Mouse (Mus musculus): ENCODE measurements around the gene Tcte1.

GRCm38 (mm10) chr17:45489736-45490135 lies 33.5 kb upstream of the Tcte1 start:
- TF ChIP-seq HCFC1 (IDR thresholded peaks at IDR 0.05; ENCODE audit: borderline replicate concordance, insufficient read depth, low read length) (no peak), MAFK (IDR thresholded peaks at IDR 0.05; ENCODE audit: insufficient read depth, low read depth, low read length) (no peak), ZC3H11A (IDR thresholded peaks at IDR 0.05; ENCODE audit: borderline replicate concordance, low read depth, low read length) (no peak)

Data from ES-E14 (cell line).